Mouse (Mus musculus) testis, adult 2 months (tissue): Measurements from ENCODE around the gene Hnf1b. TPM values are rescaled to one million over a fixed set of nuclear protein-coding genes. Genes with fewer than 3 reads are reported as not detected.

Experiments used
- H3K27ac ChIP-seq: fragments of 200-500 bp; 2 replicates; pipeline ENCODE4 v1.5.1; 2012; ENCODE audit warnings: low read depth, low read length; ENCODE audit not compliant: control insufficient read depth, insufficient read depth
- H3K27me3 ChIP-seq: fragments of 200-500 bp; 2 replicates; pipeline ENCODE4 v1.6.1; 2012; ENCODE audit warnings: mild to moderate bottlenecking, low read length, moderate library complexity; ENCODE audit not compliant: control insufficient read depth, insufficient read depth
- H3K36me3 ChIP-seq: fragments of 200-500 bp; 2 replicates; pipeline ENCODE4 v1.6.1; 2012; ENCODE audit warnings: mild to moderate bottlenecking, low read length; ENCODE audit not compliant: control insufficient read depth, insufficient read depth
- H3K4me1 ChIP-seq: fragments of 200-500 bp; 2 replicates; pipeline ENCODE4 v1.6.1; 2012; ENCODE audit warnings: low read length; ENCODE audit not compliant: control insufficient read depth, insufficient read depth
- H3K4me3 ChIP-seq: fragments of 200-500 bp; 2 replicates; pipeline ENCODE4 v1.5.1; 2012; ENCODE audit warnings: low read depth, mild to moderate bottlenecking, low read length, moderate library complexity, mixed read lengths; ENCODE audit not compliant: control insufficient read depth
- CTCF ChIP-seq: fragments of 200-500 bp; IDR thresholded peaks from 2 replicates; pipeline ENCODE4 v1.5.1; 2012; ENCODE audit warnings: low read depth, mild to moderate bottlenecking, inconsistent platforms, low read length, moderate library complexity; ENCODE audit not compliant: control insufficient read depth, insufficient read depth, insufficient replicate concordance
- POLR2A ChIP-seq: fragments of 200-500 bp; IDR thresholded peaks from 2 replicates; pipeline ENCODE4 v1.6.1; 2012; ENCODE audit warnings: low read depth, mild to moderate bottlenecking, inconsistent platforms, low read length, moderate library complexity; ENCODE audit not compliant: control insufficient read depth
- polyA plus RNA-seq: library from polyadenylated mRNA; depleted of rRNA; stranded (reverse); fragments of >200 nt; gene quantifications from 2 replicates; pipeline ENCODE4 v1.2.3, GENCODE M21; 2012

Hnf1b gene
- polyA plus RNA-seq, 1 experiment = 37.1 TPM

GRCm38 (mm10) chr11:83854091-83854490 is 4.2 kb downstream of the Hnf1b start:
- H3K27me3 ChIP-seq = peaks cover 13% of the 10 kb centered on the region
- no peak overlapping the region for H3K4me3 ChIP-seq
- TF ChIP-seq CTCF = no peak
- TF ChIP-seq POLR2A = no peak
- H3K36me3 ChIP-seq = no peaks in the 10 kb centered on the region
- H3K27ac ChIP-seq = no peak overlapping the region
- H3K4me1 ChIP-seq = peaks cover 23% of the 10 kb centered on the region

GRCm38 (mm10) chr11:83854707-83855106 is 4.8 kb downstream of the Hnf1b start:
- H3K4me3 ChIP-seq = no peak overlapping the region
- H3K27ac ChIP-seq = no peak overlapping the region
- H3K4me1 ChIP-seq = peaks cover 18% of the 10 kb centered on the region
- H3K27me3 ChIP-seq = peaks cover 13% of the 10 kb centered on the region
- H3K36me3 ChIP-seq = no peaks in the 10 kb centered on the region
- TF ChIP-seq POLR2A (no peak), CTCF (no peak)

GRCm38 (mm10) chr11:83857256-83857655 is 7.4 kb downstream of the Hnf1b start:
- no peaks in the 10 kb centered on the region for H3K36me3 ChIP-seq
- H3K27me3 ChIP-seq = peaks cover 4% of the 10 kb centered on the region
- no peak overlapping the region for H3K27ac ChIP-seq
- H3K4me1 ChIP-seq = peaks cover 12% of the 10 kb centered on the region
- no peak overlapping the region for H3K4me3 ChIP-seq
- TF ChIP-seq CTCF (no peak), POLR2A (no peak)

GRCm38 (mm10) chr11:83865286-83865685 is 15.4 kb downstream of the Hnf1b start:
- no peaks in the 10 kb centered on the region for H3K27me3 ChIP-seq

GRCm38 (mm10) chr11:83867571-83867970 is 17.7 kb downstream of the Hnf1b start:
- Histone ChIP-seq H3K36me3 (no peaks in the 10 kb centered on the region), H3K4me3 (peak overlapping the region; percentile 45), H3K27me3 (no peaks in the 10 kb centered on the region), H3K27ac (no peak overlapping the region), H3K4me1 (peaks cover 2% of the 10 kb centered on the region)
- TF ChIP-seq POLR2A = no peak
- TF ChIP-seq CTCF = no peak

More at GRCm38 (mm10) chr11:83865286-83865685, 15.4 kb downstream of the Hnf1b start:
- Histone ChIP-seq H3K27ac (no peak overlapping the region), H3K4me3 (peak overlapping the region; percentile 30), H3K4me1 (peaks cover 2% of the 10 kb centered on the region), H3K36me3 (no peaks in the 10 kb centered on the region)
- TF ChIP-seq POLR2A = no peak
- TF ChIP-seq CTCF = no peak

GRCm38 (mm10) chr11:83869147-83869546 is 19.3 kb downstream of the Hnf1b start:
- Histone ChIP-seq H3K4me1 (peaks cover 2% of the 10 kb centered on the region), H3K27ac (no peak overlapping the region), H3K27me3 (no peaks in the 10 kb centered on the region), H3K4me3 (no peak overlapping the region), H3K36me3 (no peaks in the 10 kb centered on the region)
- TF ChIP-seq POLR2A (no peak), CTCF (no peak)

GRCm38 (mm10) chr11:83869686-83870085 is 19.8 kb downstream of the Hnf1b start:
- H3K27ac ChIP-seq = no peak overlapping the region
- no peaks in the 10 kb centered on the region for H3K27me3 ChIP-seq
- no peak overlapping the region for H3K4me3 ChIP-seq
- no peaks in the 10 kb centered on the region; the same call in 1 of the 2 replicates for H3K4me1 ChIP-seq
- TF ChIP-seq POLR2A (no peak), CTCF (no peak)
- H3K36me3 ChIP-seq = no peaks in the 10 kb centered on the region
